Mouse (Mus musculus): ENCODE data around the gene Nup210.
A peak's percentile ranks its signal among the peaks of the same experiment; 100 is the strongest.

Nup210 gene

DNA sequence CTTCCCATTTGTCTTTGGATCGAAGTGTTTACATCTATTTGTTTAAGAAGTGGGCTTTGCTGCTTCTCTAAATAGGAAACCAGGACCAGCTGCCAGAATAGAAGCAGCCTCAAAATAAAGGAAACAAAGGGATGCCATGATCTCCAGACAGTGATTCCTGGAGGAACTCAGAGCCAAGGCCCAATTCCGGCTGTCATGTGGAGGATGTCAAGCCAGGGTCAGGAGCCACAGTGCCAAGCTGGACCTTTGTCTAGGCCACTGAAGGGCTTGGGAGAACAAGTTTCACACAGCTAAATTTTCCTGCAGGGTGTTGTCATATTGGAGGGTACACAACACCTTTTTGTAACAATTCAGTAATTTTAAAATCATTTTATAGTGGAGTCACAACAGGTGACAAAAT is 3.6 kb upstream of the Nup210 start:
- no peak for DNase-seq (ENCODE audit: low read depth, low spot score)
- Histone ChIP-seq H3K27me3 (ENCODE audit: control insufficient read depth, insufficient read depth, low read length, poor library complexity, severe bottlenecking) (no peaks in the 10 kb centered on the region), H3K36me3 (ENCODE audit: control insufficient read depth, insufficient read depth, low read length, poor library complexity, severe bottlenecking) (no peaks in the 10 kb centered on the region)

DNA sequence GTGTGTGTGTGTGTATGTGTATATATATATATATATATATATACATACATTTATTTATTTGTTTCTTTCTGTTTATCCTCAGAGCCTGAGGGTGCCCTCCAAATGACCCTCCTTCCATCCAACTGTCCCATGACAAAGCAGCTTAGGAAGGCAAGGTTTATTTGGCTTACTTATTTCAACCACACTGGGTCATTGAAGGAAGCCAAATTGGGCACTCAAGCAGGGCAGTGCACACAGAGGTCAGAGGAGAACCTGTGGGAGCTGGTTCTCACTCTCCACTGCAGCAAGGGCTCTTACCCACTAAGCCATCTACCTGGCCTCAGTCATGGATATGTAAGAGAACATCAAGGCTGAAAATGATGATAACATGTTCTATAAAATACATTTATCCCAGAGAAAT is 1.9 kb upstream of the Nup210 start:
- Histone ChIP-seq H3K27me3 (ENCODE audit: control insufficient read depth, insufficient read depth, low read length, poor library complexity, severe bottlenecking) (no peaks in the 10 kb centered on the region), H3K36me3 (ENCODE audit: control insufficient read depth, insufficient read depth, low read length, poor library complexity, severe bottlenecking) (no peaks in the 10 kb centered on the region)
- DNase-seq (ENCODE audit: low read depth, low spot score) = no peak

DNA sequence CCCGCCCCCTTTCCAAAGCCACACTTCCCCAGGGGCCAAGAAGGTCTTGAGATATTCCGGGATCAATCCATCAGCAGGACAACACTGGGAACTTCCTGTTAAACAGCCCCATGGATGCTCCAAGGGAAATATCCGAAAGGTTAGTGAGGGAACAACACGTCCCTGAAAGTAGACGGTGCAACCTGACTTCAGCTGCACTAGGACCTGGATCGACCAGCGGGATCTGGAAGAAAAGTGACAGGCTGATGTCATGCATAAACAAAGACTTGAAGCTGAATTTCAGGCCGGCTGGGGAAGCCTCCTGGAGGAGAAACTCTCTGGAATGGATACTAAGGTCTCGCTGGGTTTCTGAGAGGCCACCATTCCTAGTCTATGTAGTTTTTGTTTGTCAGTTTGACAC is 520 bp upstream of the Nup210 start:
- no peaks in the 10 kb centered on the region for H3K27me3 ChIP-seq (ENCODE audit: control insufficient read depth, insufficient read depth, low read length, poor library complexity, severe bottlenecking)
- no peak for DNase-seq (ENCODE audit: low read depth, low spot score)
- H3K36me3 ChIP-seq (ENCODE audit: control insufficient read depth, insufficient read depth, low read length, poor library complexity, severe bottlenecking) = no peaks in the 10 kb centered on the region

DNA sequence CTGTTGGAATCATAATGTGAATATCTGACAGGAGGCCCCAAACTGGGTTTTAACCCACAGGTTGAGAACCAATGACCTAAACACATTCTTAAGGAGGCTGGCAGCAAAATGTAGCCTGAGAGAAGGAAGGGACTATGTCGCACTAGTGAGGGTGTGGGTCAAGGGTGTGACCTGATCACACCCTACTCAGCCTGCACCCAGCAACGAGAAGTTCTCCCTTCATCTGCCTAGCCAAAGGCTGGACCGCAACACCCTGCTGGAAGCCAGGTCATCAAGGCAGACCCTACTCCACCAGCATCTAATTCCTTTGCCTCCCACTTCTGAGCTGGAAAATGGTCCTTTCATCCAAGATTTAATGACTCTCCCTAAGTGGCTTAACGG is 776 bp downstream of the Nup210 start:
- Histone ChIP-seq H3K27me3 (ENCODE audit: control insufficient read depth, insufficient read depth, low read length, poor library complexity, severe bottlenecking) (no peaks in the 10 kb centered on the region), H3K36me3 (ENCODE audit: control insufficient read depth, insufficient read depth, low read length, poor library complexity, severe bottlenecking) (no peaks in the 10 kb centered on the region)
- peak; percentile 32 for DNase-seq (ENCODE audit: low read depth, low spot score)

DNA sequence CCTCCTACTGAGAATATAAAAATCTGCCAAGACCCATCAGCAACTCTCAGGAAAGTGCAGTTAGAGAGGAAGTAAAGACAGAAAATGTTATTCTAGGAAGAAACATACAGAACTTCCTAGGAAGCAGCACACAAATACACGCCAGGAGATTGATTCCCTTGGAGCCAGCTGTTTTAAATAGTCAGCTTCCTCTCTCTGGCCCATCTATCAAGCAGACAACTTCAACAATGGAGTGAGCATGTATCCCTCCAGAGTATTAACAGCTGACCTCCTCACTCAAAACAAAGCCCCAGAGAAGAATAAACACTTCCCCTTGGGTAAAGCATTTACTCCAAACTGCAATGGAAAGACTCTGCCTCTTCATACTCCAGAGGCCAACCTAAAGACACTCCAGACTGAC is 1.5 kb downstream of the Nup210 start:
- no peaks in the 10 kb centered on the region for H3K27me3 ChIP-seq (ENCODE audit: control insufficient read depth, insufficient read depth, low read length, poor library complexity, severe bottlenecking)
- no peaks in the 10 kb centered on the region for H3K36me3 ChIP-seq (ENCODE audit: control insufficient read depth, insufficient read depth, low read length, poor library complexity, severe bottlenecking)
- no peak for DNase-seq (ENCODE audit: low read depth, low spot score)

DNA sequence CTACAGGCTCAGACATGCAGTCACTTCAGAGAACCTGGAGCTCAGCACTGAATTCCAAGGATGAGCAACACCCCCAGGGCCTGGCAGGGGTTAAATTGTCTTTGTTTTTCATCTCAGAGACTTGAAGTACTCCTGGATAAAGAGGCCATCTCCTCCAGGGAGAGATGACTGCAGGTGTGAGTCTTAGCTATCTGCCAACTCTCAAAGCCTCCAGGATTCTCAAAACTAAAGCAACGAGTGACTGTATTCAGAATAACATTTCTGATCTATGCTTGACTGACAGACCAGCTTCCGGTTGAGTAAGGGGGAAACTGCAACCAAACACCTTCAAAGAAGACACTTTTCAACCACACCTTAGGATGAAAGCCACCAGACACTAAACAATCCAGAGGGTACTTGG is 1.9 kb downstream of the Nup210 start:
- Histone ChIP-seq H3K36me3 (ENCODE audit: control insufficient read depth, insufficient read depth, low read length, poor library complexity, severe bottlenecking) (no peaks in the 10 kb centered on the region), H3K27me3 (ENCODE audit: control insufficient read depth, insufficient read depth, low read length, poor library complexity, severe bottlenecking) (no peaks in the 10 kb centered on the region)
- DNase-seq (ENCODE audit: low read depth, low spot score) = peak; percentile 40

DNA sequence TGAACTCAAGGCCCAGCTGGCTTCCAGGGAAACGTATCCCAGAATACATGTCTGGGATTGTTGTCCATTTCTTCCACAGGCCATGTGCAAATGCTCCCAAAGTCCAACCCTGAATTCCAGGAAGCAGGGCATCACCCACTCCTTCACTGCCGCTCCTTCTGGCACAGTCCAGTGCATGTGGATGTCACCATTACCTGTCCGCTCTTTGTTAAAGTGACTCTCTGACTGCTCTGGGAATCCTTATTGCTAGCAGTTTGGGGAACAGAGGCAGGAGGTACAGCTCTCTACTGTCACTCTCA is 4.7 kb downstream of the Nup210 start:
- Histone ChIP-seq H3K27me3 (ENCODE audit: control insufficient read depth, insufficient read depth, low read length, poor library complexity, severe bottlenecking) (no peaks in the 10 kb centered on the region), H3K36me3 (ENCODE audit: control insufficient read depth, insufficient read depth, low read length, poor library complexity, severe bottlenecking) (no peaks in the 10 kb centered on the region)
- DNase-seq (ENCODE audit: low read depth, low spot score) = no peak

DNA sequence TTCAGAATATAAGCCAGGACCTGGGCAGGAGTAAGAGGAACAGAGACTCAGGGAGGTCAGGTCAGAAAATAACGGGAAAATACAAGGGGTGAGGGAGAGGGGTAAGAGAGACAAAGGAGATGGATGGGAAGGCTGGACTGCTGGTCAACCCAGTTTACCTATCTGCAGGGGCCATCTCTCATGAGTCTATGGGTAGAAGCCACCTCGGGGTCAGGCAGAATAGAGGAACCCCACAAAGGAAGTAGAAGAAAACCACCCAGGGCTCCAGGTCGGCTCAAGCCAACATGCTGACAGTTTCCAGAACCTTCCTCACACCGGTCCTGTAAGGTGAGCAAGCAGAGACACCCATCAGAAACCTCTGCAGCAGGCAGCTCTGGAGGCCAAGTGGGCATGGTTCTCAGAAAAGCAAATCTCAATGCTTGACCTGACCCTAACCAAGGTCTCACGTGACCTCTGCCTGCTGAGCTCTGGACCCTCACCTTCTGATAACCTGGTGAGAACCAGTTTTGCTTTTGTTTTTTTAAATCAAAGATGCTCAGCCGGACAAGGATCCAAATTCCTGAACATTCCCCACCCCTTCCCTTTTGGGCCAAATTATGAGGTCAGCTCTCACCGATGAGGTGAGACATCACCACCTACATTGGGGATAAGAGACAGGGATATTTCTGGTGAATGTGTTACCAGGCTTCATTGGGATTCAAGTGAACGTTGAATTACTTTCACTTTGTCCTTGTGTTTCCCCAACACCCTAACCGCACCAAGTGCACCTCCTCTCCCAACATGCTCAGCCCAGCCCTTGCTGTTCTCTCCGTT is 5.3 kb downstream of the Nup210 start:
- H3K27me3 ChIP-seq (ENCODE audit: control insufficient read depth, insufficient read depth, low read length, poor library complexity, severe bottlenecking) = no peaks in the 10 kb centered on the region
- no peaks in the 10 kb centered on the region for H3K36me3 ChIP-seq (ENCODE audit: control insufficient read depth, insufficient read depth, low read length, poor library complexity, severe bottlenecking)
- DNase-seq (ENCODE audit: low read depth, low spot score) = peak; percentile 71

DNA sequence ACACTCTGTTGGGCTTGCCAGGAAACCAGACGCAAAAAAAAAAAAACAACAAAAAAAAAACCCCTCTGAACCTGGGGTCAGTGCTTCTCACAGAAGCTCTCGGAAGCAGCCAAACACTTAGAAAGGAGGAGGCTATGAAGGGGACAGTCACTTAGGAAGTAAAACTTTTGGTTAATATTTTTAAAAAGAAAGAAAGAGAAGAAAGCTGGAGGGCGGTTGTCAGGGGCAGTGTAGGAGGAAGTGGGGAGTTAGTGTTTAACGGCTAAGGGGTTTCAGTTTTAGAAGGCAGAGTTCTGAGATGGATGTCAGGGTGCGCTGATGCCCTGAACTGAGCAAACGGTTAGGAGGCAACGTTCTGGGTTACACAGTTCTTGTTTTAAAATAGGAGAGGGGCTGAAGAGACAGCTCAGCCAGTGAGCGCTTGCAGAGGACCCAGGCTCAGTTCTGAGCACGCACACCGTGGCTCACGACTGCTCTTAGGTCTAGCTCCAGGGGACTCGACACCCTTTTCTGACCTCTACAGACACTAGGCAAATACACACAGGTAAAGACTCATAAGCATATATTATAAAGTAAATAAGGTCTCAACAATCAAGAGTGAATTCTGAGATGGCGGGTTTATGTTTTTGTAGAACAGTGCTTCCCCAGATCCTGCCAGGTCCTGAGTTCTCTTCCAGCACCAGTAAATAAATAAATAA is 6.2 kb downstream of the Nup210 start:
- H3K27me3 ChIP-seq (ENCODE audit: control insufficient read depth, insufficient read depth, low read length, poor library complexity, severe bottlenecking) = no peaks in the 10 kb centered on the region
- no peaks in the 10 kb centered on the region for H3K36me3 ChIP-seq (ENCODE audit: control insufficient read depth, insufficient read depth, low read length, poor library complexity, severe bottlenecking)
- peak; percentile 64 for DNase-seq (ENCODE audit: low read depth, low spot score)

DNA sequence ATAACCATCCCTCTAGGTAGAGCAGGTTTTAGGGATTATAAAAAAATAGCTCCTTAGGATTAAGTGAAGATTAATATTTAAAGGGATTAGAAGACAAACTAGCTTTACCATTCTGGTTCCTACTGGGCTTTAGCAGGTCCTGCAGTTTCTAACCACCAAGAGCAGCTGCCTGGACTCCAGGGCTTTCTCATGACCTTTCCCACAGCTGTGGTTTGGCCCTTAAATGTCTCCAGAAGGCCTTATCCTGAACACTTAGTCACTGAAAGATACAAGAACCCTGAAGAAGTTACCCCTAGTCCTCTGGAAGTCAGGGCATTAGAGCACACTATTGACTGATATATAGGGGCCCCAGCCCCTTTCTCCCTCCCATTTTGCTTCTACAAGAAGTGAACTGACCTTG is 7.1 kb downstream of the Nup210 start:
- Histone ChIP-seq H3K27me3 (ENCODE audit: control insufficient read depth, insufficient read depth, low read length, poor library complexity, severe bottlenecking) (no peaks in the 10 kb centered on the region), H3K36me3 (ENCODE audit: control insufficient read depth, insufficient read depth, low read length, poor library complexity, severe bottlenecking) (no peaks in the 10 kb centered on the region)
- DNase-seq (ENCODE audit: low read depth, low spot score) = no peak

DNA sequence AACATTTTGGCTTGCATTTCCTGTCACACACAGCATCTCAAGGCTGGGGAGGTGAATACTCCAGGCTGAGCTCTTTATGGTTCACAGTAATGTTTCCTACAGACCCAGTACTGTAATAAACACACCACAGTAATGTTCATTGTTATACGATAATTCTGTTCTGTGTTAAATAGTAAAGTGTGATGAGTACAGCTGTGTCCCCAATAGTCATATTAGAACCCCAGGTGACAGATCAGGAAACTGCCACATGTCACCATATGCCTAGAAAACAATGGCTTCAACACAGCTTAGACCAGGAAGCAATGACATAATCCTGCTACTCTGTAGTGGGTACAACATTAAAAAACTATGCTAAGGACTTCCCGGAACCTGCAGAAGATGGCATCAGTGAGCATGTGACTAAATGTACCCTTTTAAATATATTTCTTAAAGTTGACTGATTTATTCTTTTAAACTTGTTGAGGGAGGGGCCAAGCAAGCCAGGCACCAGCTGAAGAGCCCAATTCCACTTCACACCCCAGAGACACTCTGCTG is 7.6 kb downstream of the Nup210 start:
- H3K36me3 ChIP-seq (ENCODE audit: control insufficient read depth, insufficient read depth, low read length, poor library complexity, severe bottlenecking) = no peaks in the 10 kb centered on the region
- no peak for DNase-seq (ENCODE audit: low read depth, low spot score)
- no peaks in the 10 kb centered on the region for H3K27me3 ChIP-seq (ENCODE audit: control insufficient read depth, insufficient read depth, low read length, poor library complexity, severe bottlenecking)

DNA sequence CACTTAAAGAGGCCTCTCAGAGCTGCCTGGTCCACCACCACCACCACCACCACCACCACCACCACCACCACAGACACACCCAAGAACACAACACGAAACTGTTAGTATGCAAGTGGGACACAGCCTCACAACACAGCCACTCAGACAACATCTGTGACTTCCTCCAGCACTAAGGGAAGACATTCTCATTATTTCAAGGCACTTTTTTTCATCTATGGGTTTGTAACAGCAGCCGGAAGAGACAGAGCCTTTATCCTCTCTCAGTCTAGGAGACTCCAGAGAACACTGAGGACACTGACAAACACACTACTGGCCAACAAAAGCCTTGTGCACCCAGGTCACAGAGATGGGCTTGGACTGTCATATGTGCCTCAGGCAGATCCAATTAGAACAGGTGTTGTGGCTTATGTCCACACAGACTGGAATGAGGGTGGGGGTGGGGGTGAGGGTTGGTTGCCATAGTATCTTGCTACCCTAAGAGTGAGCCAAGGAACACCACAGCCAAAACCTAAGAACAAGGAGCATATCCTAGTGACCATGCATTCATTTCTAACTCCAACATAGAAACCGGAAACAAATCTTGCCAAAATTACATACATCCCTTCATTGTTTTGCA is 8.2 kb downstream of the Nup210 start:
- Histone ChIP-seq H3K27me3 (ENCODE audit: control insufficient read depth, insufficient read depth, low read length, poor library complexity, severe bottlenecking) (no peaks in the 10 kb centered on the region), H3K36me3 (ENCODE audit: control insufficient read depth, insufficient read depth, low read length, poor library complexity, severe bottlenecking) (no peaks in the 10 kb centered on the region)
- DNase-seq (ENCODE audit: low read depth, low spot score) = no peak

DNA sequence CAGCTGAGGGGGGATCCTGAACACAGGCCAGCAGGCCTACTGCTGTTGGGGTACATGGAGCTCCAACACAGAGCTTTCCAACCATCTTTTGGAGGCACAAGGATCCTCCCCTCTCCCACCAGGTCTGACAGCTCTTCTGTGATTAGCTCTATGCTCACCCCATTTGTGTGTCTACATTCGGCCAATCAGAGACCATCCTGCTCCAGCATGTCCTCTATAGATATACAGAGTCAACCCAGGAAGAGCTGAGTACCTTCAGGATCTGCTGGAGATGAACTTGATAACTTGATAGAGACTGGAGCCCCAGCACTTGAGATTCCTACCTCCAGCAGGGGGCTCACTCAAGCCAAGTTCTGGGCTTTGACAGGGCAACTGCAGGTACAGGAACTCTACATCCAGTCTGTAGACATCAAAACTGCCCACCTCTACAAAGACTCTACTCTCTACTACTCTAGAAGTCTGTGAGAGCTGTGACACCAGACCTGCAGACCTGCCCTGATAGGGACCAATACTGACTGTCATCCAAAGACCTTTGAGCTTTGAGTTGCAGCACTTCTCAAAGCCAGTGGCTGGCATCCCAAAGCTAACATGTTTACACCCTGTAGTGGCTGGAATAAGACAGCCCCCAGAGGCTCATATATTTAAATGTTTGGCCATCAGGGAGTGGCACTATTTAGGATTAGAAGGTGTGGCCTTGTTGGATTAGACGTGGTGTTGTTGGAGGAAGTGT is 11.1 kb downstream of the Nup210 start:
- Histone ChIP-seq H3K27me3 (ENCODE audit: control insufficient read depth, insufficient read depth, low read length, poor library complexity, severe bottlenecking) (no peaks in the 10 kb centered on the region), H3K36me3 (ENCODE audit: control insufficient read depth, insufficient read depth, low read length, poor library complexity, severe bottlenecking) (no peaks in the 10 kb centered on the region)
- DNase-seq (ENCODE audit: low read depth, low spot score) = peak; percentile 69

DNA sequence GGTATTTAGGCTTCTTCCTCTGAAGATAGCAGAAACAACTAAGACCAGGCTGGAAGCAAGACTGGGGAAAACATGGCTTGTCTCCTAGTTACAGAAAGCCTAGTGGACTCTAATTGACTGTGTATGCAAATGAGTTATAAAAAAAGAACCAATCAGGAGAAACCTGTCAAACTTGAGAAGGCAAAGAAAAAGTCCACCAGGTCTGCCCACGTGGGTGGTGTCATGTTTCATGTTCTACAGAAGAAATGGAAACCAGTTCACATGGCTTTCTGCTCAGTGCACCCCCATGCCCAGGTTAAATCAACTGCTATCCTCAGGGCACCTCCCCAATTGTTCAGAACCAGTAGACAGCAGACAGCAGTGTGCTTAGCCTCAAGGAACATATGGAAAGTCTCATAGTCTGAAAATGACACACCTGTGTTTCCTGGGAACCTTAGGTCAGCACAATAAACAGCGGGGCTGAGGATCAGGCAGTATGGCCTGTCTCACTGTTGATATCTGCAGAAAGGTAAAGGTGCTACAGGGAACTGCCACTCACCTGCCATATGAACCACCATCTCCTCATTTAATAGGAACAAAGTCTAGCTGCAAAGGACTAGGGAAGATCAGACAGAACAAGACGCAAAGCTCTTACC is 11.7 kb downstream of the Nup210 start:
- Histone ChIP-seq H3K27me3 (ENCODE audit: control insufficient read depth, insufficient read depth, low read length, poor library complexity, severe bottlenecking) (no peaks in the 10 kb centered on the region), H3K36me3 (ENCODE audit: control insufficient read depth, insufficient read depth, low read length, poor library complexity, severe bottlenecking) (no peaks in the 10 kb centered on the region; the same call in 1 of the 2 replicates)
- peak; percentile 67 for DNase-seq (ENCODE audit: low read depth, low spot score)
